Mouse (Mus musculus) heart, adult 2 months (tissue): ENCODE data around the gene Shisa2. TPM values are rescaled to one million over a fixed set of nuclear protein-coding genes. Genes with fewer than 3 reads are reported as not detected.

Source experiments
- DNase-seq, 2 experiments: peaks; one replicate each; pipeline ENCODE4 v3.0.0; 2021
- H3K27ac ChIP-seq: fragments of 200-600 bp; 2 replicates; pipeline ENCODE4 v1.8.1; 2022
- H3K27me3 ChIP-seq: fragments of 200-500 bp; 2 replicates; pipeline ENCODE4 v1.6.1; 2012; ENCODE audit warnings: mild to moderate bottlenecking, low read length, inconsistent platforms, mixed read lengths; ENCODE audit not compliant: control insufficient read depth, insufficient read depth
- H3K36me3 ChIP-seq: fragments of 200-500 bp; 2 replicates; pipeline ENCODE4 v1.6.1; 2012; ENCODE audit warnings: low read length, inconsistent platforms; ENCODE audit not compliant: control insufficient read depth, insufficient read depth
- H3K4me1 ChIP-seq: fragments of 200-500 bp; 2 replicates; pipeline ENCODE4 v1.6.1; 2011; ENCODE audit warnings: low read length; ENCODE audit not compliant: control insufficient read depth, insufficient read depth
- H3K4me3 ChIP-seq: fragments of 200-600 bp; 2 replicates; pipeline ENCODE4 v1.8.1; 2022
- H3K79me2 ChIP-seq: fragments of 200-500 bp; replicated peaks from 2 replicates; pipeline ENCODE4 v1.6.1; 2012; ENCODE audit warnings: mild to moderate bottlenecking, inconsistent platforms, low read length, moderate library complexity, mixed read lengths; ENCODE audit not compliant: control insufficient read depth, insufficient read depth
- H3K9ac ChIP-seq: fragments of 200-500 bp; 2 replicates; pipeline ENCODE4 v1.6.1; 2012; ENCODE audit warnings: low read depth, mild to moderate bottlenecking, control low read depth, inconsistent platforms, low read length, mixed read lengths
- CTCF ChIP-seq: fragments of 200-600 bp; IDR thresholded peaks from 2 replicates; pipeline ENCODE4 v1.8.1; 2022; ENCODE audit warnings: antibody characterized with exemption, mild to moderate bottlenecking, moderate library complexity
- EP300 ChIP-seq: fragments of 200-500 bp; IDR thresholded peaks from 2 replicates; pipeline ENCODE4 v1.6.1; 2011; ENCODE audit warnings: low read depth, low read length, control low read depth; ENCODE audit not compliant: insufficient read depth
- POLR2A ChIP-seq: fragments of 200-500 bp; IDR thresholded peaks from 2 replicates; pipeline ENCODE4 v1.6.1; 2011; ENCODE audit warnings: mild to moderate bottlenecking, low read depth, low read length, control low read depth; ENCODE audit not compliant: insufficient read depth
- WGBS: fragments of 180-500 bp; shearing (Covaris S2); methylation state at CpG from one replicate; pipeline ENCODE4 v1.1.7; 2018; 5-methylcytosine and 5-hydroxymethylcytosine counted together
- intact Hi-C: fragments of 180-260 bp; cut with DNase I; formaldehyde crosslinking; loops from one replicate; pipeline ENCODE4 v1.15.1; 2025
- polyA plus RNA-seq: library from polyadenylated mRNA; depleted of rRNA; stranded (reverse); fragments of >200 nt; gene quantifications from 2 replicates; pipeline ENCODE4 v1.2.3, GENCODE M21; 2012; rRNA removed
- total RNA-seq, 2 experiments: library from RNA; stranded (reverse); gene quantifications; 2 replicates each; pipeline ENCODE4 v1.2.3; 2021

The Shisa2 gene
- total and polyA plus RNA-seq, 3 experiments: 0.96 to 1.4 (median 1.0) TPM

- no peaks in the 10 kb centered on the region for H3K36me3 ChIP-seq
- intact Hi-C loops: no loop called here
- H3K79me2 ChIP-seq: no peaks in the 10 kb centered on the region
- H3K9ac ChIP-seq: no peak overlapping the region
- no peak overlapping the region for H3K4me3 ChIP-seq
- no peak overlapping the region for H3K27ac ChIP-seq
- DNase-seq: no peak
- WGBS: 36% methylated on average over 8 of the region's 8 CpGs
- no peak for TF ChIP-seq CTCF
- no peaks in the 10 kb centered on the region for H3K27me3 ChIP-seq
- H3K4me1 ChIP-seq: no peaks in the 10 kb centered on the region
These were observed 49.4 kb downstream of the Shisa2 start for GRCm38 (mm10) chr14:59674556-59674955.

GRCm38 (mm10) chr14:59675330-59675729, 50.2 kb downstream of the Shisa2 start:
- Histone ChIP-seq H3K79me2 (no peaks in the 10 kb centered on the region), H3K27ac (no peak overlapping the region), H3K27me3 (no peaks in the 10 kb centered on the region), H3K36me3 (no peaks in the 10 kb centered on the region), H3K4me3 (no peak overlapping the region), H3K9ac (no peak overlapping the region), H3K4me1 (no peaks in the 10 kb centered on the region)
- DNase-seq: no peak
- 56% methylated on average over 4 of the region's 4 CpGs for WGBS
- no peak for TF ChIP-seq EP300
- no peak for TF ChIP-seq CTCF
- no peak for TF ChIP-seq POLR2A
- intact Hi-C loops: no loop called here

DNA sequence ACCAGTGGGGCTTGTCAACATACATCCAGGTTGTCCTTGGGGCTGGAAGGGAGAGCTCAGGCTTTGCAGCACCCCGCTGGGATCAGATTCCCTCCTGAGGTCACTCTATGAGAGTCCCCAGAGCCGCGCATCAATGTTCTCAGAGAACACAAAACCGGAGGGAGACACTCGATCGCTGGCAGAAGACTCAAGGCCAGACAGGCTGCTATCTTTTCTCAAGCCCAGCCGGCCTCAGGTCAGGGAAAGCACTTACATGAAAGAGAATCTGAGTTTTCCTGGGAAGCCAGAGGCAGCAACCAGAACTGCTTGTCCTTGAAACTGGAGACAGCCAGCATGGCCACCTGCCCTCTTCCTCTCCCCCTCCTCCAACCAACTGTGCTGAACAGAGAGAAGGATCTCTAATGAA, 52.5 kb downstream of the Shisa2 start:
- Histone ChIP-seq H3K79me2 (no peaks in the 10 kb centered on the region), H3K36me3 (no peaks in the 10 kb centered on the region), H3K27me3 (no peaks in the 10 kb centered on the region), H3K9ac (no peak overlapping the region), H3K27ac (no peak overlapping the region), H3K4me3 (no peak overlapping the region), H3K4me1 (no peaks in the 10 kb centered on the region)
- TF ChIP-seq EP300: no peak
- no peak for TF ChIP-seq POLR2A
- TF ChIP-seq CTCF: no peak
- intact Hi-C loops: no loop called here
- DNase-seq: no peak
- 75% methylated on average over 7 of the region's 7 CpGs for WGBS

Other genes starting within 250 kb of the Shisa2 start
- under 1 TPM; 0.59 to 0.89 TPM for gene Phf11c, start 229.9 kb upstream of the Shisa2 start, total RNA-seq
- gene Phf11c, start 229.9 kb upstream of the Shisa2 start, polyA plus RNA-seq: 0.27 and 0.41 TPM in 2 replicates
- gene Setdb2, start 184.4 kb upstream of the Shisa2 start, total RNA-seq: 10 to 100 TPM in 1 of 2 experiments, 1 to 10 TPM in 1; 7.8 to 10.5 TPM
- 1.2 and 4.2 TPM in 2 replicates for gene Setdb2, start 184.4 kb upstream of the Shisa2 start, polyA plus RNA-seq
- 10 to 100 TPM; 23.8 to 26.0 TPM for gene Cab39l, start 184.3 kb upstream of the Shisa2 start, total RNA-seq
- gene Cab39l, start 184.3 kb upstream of the Shisa2 start, polyA plus RNA-seq: 7.9 and 15.3 TPM in 2 replicates
- gene Cdadc1, start 27.3 kb upstream of the Shisa2 start, total RNA-seq: 10 to 100 TPM; 43.9 to 50.4 TPM
- gene Cdadc1, start 27.3 kb upstream of the Shisa2 start, polyA plus RNA-seq: 8.0 and 12.0 TPM in 2 replicates